Mouse (Mus musculus): ENCODE results near the gene Rapgef4.

The Rapgef4 gene

DNA sequence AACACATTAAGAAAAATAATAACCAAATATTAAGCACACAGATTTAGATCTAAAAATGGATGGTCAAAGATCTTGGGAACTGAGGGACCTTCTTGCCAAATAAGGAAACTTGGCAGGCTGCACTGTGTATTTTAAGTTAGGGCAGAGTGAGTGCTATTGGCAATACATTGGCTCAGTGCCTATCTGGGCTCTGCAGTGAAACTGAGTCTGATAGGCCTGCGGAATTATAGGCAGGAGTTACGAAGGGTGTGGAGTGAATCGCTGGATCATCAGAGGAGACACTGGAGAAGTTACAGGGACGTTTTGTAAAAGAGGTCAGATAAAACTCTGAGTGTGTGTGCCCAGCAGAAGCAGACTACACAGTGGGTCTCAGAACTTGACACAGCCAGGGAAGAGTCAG is 306.1 kb downstream of the Rapgef4 start:
- no peak for DNase-seq

DNA sequence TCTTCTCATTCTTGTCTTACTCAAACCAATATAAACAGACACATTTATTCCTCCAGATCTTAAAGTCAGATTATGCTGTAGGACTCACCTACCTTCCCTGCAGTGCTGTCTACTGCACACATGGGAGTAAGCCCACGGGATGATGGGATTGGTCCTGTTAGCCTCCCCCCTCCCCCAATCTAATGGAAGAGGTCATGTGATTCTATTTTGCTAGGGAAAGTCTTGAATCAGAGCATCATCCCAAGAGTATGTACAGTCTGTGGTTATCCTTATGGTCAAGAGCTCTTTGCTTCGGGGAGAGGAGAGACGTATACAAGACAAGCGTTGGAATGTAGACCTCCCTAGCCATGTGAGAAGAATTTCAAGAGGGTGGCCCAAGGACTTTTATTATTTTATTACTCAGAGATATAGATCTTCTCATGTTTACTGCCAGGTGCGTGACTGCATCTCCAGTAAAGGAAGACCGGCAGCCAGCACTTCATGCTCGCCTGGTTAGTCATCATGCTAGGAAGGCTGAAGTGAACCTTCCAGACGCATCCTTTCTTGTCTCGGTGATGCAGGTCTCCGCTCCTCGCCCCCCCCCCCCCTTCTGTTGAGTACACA is 308.0 kb downstream of the Rapgef4 start:
- no peak for DNase-seq

DNA sequence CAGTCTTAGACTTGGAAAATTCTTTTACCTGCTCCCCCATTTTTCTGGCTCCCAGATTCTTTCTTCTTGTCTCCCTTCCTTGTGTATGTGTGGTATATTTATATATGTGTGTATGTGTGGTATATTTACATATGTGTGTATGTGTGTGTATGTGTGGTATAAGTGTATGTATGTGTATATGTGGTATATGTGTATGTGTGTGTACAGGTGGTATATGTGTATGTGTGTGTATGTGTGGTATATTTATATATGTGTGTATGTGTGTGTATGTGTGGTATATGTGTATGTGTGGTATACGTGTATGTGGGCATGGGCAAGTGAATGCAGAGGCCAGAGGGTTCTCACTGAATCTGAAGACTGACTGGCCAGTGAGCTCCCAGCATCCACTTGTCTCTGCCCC is 310.1 kb downstream of the Rapgef4 start:
- DNase-seq: no peak

- DNase-seq: no peak
These were observed 311.5 kb downstream of the Rapgef4 start for GRCm38 (mm10) chr2:72292573-72292972.

- no peak for DNase-seq
These were observed 314.0 kb downstream of the Rapgef4 start for GRCm38 (mm10) chr2:72294994-72295393.

- DNase-seq: no peak
These were observed 316.1 kb downstream of the Rapgef4 start for GRCm38 (mm10) chr2:72296984-72297715.

- no peak for DNase-seq
These were observed 316.7 kb downstream of the Rapgef4 start for GRCm38 (mm10) chr2:72297716-72298082.

DNA sequence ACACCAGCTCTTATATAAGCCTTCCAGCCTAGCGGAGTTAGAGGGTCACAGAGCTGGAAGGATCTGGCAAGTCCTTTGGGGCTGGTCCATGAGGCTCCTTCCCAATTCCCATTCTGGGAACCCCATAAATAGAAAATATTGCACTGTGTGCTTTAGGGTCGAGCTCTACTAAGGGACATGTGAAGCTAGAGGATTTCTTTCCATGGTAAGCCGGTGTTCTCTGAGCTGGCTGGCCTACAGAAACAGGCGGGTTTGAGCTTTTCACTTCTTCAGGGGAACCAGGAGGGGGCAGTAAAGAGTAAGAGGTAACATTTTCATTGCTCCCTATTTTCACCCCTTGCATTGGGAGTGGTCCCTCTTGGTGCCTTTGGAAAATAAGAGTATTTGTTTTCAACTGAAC is 317.4 kb downstream of the Rapgef4 start:
- DNase-seq: no peak

DNA sequence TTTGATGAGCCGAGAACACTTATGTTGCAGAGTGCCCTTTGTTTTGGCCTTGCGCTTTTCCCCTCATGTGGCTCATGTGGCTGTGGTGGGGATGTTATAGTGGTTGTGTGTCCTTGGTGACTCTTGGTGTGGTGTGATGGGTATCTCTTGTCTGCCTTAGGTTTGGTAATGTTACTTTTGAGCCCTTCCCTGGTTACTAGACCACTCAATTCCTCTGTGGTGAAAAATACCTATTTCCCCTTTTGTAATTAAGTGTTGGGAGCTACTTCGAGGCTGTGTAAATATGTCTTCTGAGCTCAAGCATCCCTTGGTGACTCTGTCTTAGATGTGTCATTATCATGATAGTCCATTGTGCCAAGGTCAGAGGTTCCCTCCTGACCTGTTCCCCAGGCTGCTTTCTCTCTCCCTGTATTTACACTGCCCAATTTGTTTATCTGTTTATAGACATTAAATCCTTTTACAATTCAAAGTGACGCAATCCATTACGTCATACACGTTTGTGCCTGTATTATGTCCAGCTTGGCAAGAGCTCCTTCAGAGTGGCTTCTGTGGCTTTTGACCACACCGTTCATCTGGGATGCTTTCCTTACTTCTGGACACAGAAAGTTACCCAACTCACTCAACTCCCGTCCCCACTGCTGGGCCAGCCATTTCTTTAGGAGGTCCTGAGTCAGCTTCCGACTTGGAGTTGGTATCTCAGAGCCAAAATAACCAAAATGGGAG is 320.3 kb downstream of the Rapgef4 start:
- no peak for DNase-seq

- DNase-seq: no peak
These were observed 324.7 kb downstream of the Rapgef4 start for GRCm38 (mm10) chr2:72305738-72306137.
